Mouse (Mus musculus) kidney, postnatal 14 days (tissue): Measurements from ENCODE around the gene Gng3.
"Not testable (repeated sequence)": the region's sequence is repeated elsewhere in the genome, so short reads cannot be mapped to it uniquely, and the experiment has no call there.

Experiments used
- DNase-seq: peaks from one replicate; pipeline ENCODE4 v3.0.0; 2022; ENCODE audit warnings: mixed read lengths

Gng3 gene

GRCm38 (mm10) chr19:8839103-8839907 is at the start of gene Gng3:
Gene Gng3 (minus strand): TSS chr19:8839194.
- no peak for DNase-seq

- no peak for DNase-seq
These were observed 48.8 kb upstream of the Gng3 start for GRCm38 (mm10) chr19:8887585-8888463.

GRCm38 (mm10) chr19:8886916-8887584 is 48.1 kb upstream of the Gng3 start:
- DNase-seq = no peak

- no peak for DNase-seq
These were observed 44.6 kb upstream of the Gng3 start, which contains the start of the genes Lbhd1 and Gm49403 for GRCm38 (mm10) chr19:8883616-8884015. Gene Lbhd1 (plus strand): TSS chr19:8883732. Gene Gm49403 (plus strand): TSS chr19:8883930.

GRCm38 (mm10) chr19:8881034-8881392 is 42.0 kb upstream of the Gng3 start:
- no peak for DNase-seq

- peak; percentile 94 for DNase-seq
These were observed 41.5 kb upstream of the Gng3 start, which contains the start of gene Uqcc3 for GRCm38 (mm10) chr19:8880311-8881033. Gene Uqcc3 (minus strand): TSS chr19:8880923.

GRCm38 (mm10) chr19:8875031-8875430 is 36.0 kb upstream of the Gng3 start:
- DNase-seq = no peak

GRCm38 (mm10) chr19:8872266-8872840 is 33.4 kb upstream of the Gng3 start:
- peak; percentile 19 for DNase-seq

GRCm38 (mm10) chr19:8871267-8872186 is 32.5 kb upstream of the Gng3 start, which contains the start of gene Ubxn1:
Gene Ubxn1 (plus strand): TSS chr19:8871496.
- DNase-seq = peak; percentile 98

GRCm38 (mm10) chr19:8870838-8871237 is 31.8 kb upstream of the Gng3 start:
- no peak for DNase-seq

GRCm38 (mm10) chr19:8870381-8870780 is 31.4 kb upstream of the Gng3 start:
- not testable (repeated sequence) for DNase-seq

- no peak for DNase-seq
These were observed 25.3 kb upstream of the Gng3 start for GRCm38 (mm10) chr19:8864265-8864664.

GRCm38 (mm10) chr19:8859018-8859417 is 20.0 kb upstream of the Gng3 start:
- DNase-seq = no peak

- DNase-seq = peak; percentile 58
These were observed 18.7 kb upstream of the Gng3 start for GRCm38 (mm10) chr19:8857689-8858088.

- no peak for DNase-seq
These were observed 14.1 kb upstream of the Gng3 start for GRCm38 (mm10) chr19:8853117-8853516.

GRCm38 (mm10) chr19:8852236-8852928 is 13.4 kb upstream of the Gng3 start:
- no peak for DNase-seq

- no peak for DNase-seq
These were observed 12.6 kb upstream of the Gng3 start for GRCm38 (mm10) chr19:8851639-8852038.

GRCm38 (mm10) chr19:8850402-8850901 is 11.5 kb upstream of the Gng3 start, which contains the start of gene Lrrn4cl:
Gene Lrrn4cl (plus strand): TSS chr19:8850768.
- DNase-seq = no peak

- no peak for DNase-seq
These were observed 9.4 kb upstream of the Gng3 start for GRCm38 (mm10) chr19:8848356-8848755.
